Mouse (Mus musculus) G1E (cell line): ENCODE data around the gene Optc.

Experiments used
- CTCF ChIP-seq: IDR thresholded peaks from 2 replicates; pipeline ENCODE4 v1.5.1; 2012; ENCODE audit warnings: low read depth, low read length, inconsistent platforms, mixed read lengths
- GATA1 ChIP-seq: IDR thresholded peaks from 2 replicates; pipeline ENCODE4 v1.6.1; 2012; ENCODE audit warnings: borderline replicate concordance, low read length, inconsistent platforms, mixed read lengths
- POLR2AphosphoS5 ChIP-seq: IDR thresholded peaks from 2 replicates; pipeline ENCODE4 v1.6.1; 2012; ENCODE audit warnings: low read depth, low read length, inconsistent platforms; ENCODE audit not compliant: insufficient replicate concordance
- TAL1 ChIP-seq: conservative IDR thresholded peaks from 2 replicates; pipeline ENCODE4 v1.6.1; 2012; ENCODE audit warnings: low read depth, low read length, inconsistent platforms, mixed read lengths

DNA sequence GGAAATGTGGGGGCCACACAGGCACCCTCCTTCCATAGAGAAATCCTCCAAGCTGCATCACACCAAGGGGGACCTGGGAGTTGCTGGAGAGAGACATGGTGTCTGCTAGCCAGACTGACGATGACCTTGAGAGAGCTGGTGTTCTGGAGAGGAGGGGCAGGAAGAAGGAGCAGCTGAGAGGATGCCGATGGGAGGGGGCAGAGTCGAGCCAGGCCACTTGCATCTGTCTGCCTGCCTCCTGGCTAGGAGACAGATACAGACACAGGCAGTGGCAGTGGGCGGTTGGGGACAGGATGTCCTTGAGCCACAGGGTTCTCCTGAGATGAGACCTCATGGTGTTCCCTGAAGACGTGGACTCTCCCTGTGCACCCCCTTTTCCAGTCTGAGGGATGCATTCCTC, 16.3 kb downstream of the Optc start:
- TF ChIP-seq CTCF (no peak), TAL1 (no peak), GATA1 (no peak), POLR2AphosphoS5 (no peak)
